Mouse (Mus musculus) embryonic facial prominence, embryonic 14.5 days (tissue): ENCODE measurements around the gene Gps2. TPM values are rescaled to one million over a fixed set of nuclear protein-coding genes. Genes with fewer than 3 reads are reported as not detected.
"Not testable (repeated sequence)": the region's sequence is repeated elsewhere in the genome, so short reads cannot be mapped to it uniquely, and the experiment has no call there.

Source experiments
- ATAC-seq: fragments of 200-750 bp; cut with Nextera tagmentation; 2 replicates; pipeline ENCODE4 v1.8.0; 2017; ENCODE audit warnings: low read depth, moderate number of reproducible peaks, moderate TSS enrichment
- DNase-seq: peaks from one replicate; pipeline ENCODE4 v3.0.0-alpha.2; 2015; ENCODE audit warnings: low spot score
- H3K27ac ChIP-seq: fragments of 300-500 bp; sonication (generic); replicated peaks from 2 replicates; pipeline ENCODE4 v1.5.1; 2014; ENCODE audit warnings: low read depth, mild to moderate bottlenecking, low read length, moderate library complexity
- H3K27me3 ChIP-seq: fragments of 300-500 bp; sonication (generic); replicated peaks from 2 replicates; pipeline ENCODE4 v1.6.1; 2014; ENCODE audit warnings: low read length; ENCODE audit not compliant: control insufficient read depth, insufficient read depth
- H3K36me3 ChIP-seq: fragments of 300-500 bp; sonication (generic); 2 replicates; pipeline ENCODE4 v1.6.1; 2014; ENCODE audit warnings: low read length, mixed read lengths; ENCODE audit not compliant: control insufficient read depth, insufficient read depth
- H3K4me1 ChIP-seq: fragments of 300-500 bp; sonication (generic); 2 replicates; pipeline ENCODE4 v1.6.1; 2014; ENCODE audit warnings: antibody characterized with exemption, low read length; ENCODE audit not compliant: control insufficient read depth, insufficient read depth
- H3K4me2 ChIP-seq: fragments of 300-500 bp; sonication (generic); 2 replicates; pipeline ENCODE4 v1.6.1; 2014; ENCODE audit warnings: low read depth, mild to moderate bottlenecking, low read length, moderate library complexity, mixed read lengths
- H3K4me3 ChIP-seq: fragments of 300-500 bp; sonication (generic); 2 replicates; pipeline ENCODE4 v1.5.1; 2014; ENCODE audit warnings: low read depth, mild to moderate bottlenecking, low read length
- H3K9ac ChIP-seq: fragments of 300-500 bp; sonication (generic); 2 replicates; pipeline ENCODE4 v1.6.1; 2014; ENCODE audit warnings: low read depth, mild to moderate bottlenecking, low read length, moderate library complexity, mixed read lengths
- H3K9me3 ChIP-seq: fragments of 300-500 bp; sonication (generic); 2 replicates; pipeline ENCODE4 v1.6.1; 2016; ENCODE audit warnings: low read length; ENCODE audit not compliant: control insufficient read depth
- WGBS: fragments of 180-500 bp; shearing (Covaris S2); extraction: QIAGEN DNeasy Blood & Tissue Kit; methylation state at CpG from one replicate; pipeline ENCODE4 v1.1.7; 2014; 5-methylcytosine and 5-hydroxymethylcytosine counted together
- polyA plus RNA-seq: library from polyadenylated mRNA; unstranded; fragments of >200 nt; fragmentation: Nextera tagmentation; extraction: Ambion mirVana; gene quantifications from 2 replicates; pipeline ENCODE4 v1.2.1, GENCODE M21; 2014

The Gps2 gene
- polyA plus RNA-seq, 1 experiment from 2014 or later: 55.0 TPM

- H3K27me3 ChIP-seq: no peaks in the 10 kb centered on the region
- 3% methylated on average over 12 of the region's 12 CpGs for WGBS
Measured at GRCm38 (mm10) chr11:69922012-69922756, 8.5 kb downstream of the Gps2 start.

GRCm38 (mm10) chr11:69922796-69923195 is 9.1 kb downstream of the Gps2 start:
- Histone ChIP-seq H3K4me1 (peaks cover 13% of the 10 kb centered on the region), H3K4me3 (no peak overlapping the region), H3K27ac (peak overlapping the region; percentile 98), H3K4me2 (no peak overlapping the region), H3K9ac (no peak overlapping the region), H3K36me3 (peaks cover 17% of the 10 kb centered on the region), H3K27me3 (no peaks in the 10 kb centered on the region), H3K9me3 (no peaks in the 10 kb centered on the region)
- no peak for DNase-seq
- WGBS: 62% methylated on average over 3 of the region's 3 CpGs
- ATAC-seq: no peak

More at GRCm38 (mm10) chr11:69922012-69922756, 8.5 kb downstream of the Gps2 start:
- peak overlapping the region; percentile 75 for H3K9ac ChIP-seq
- DNase-seq (no peak), ATAC-seq (no peak; the same call in 1 of the 2 replicates)
- peak overlapping the region; percentile 98 for H3K27ac ChIP-seq
- H3K4me3 ChIP-seq: peak overlapping the region; percentile 94
- no peaks in the 10 kb centered on the region for H3K9me3 ChIP-seq
- H3K36me3 ChIP-seq: peaks cover 23% of the 10 kb centered on the region
- peaks cover 13% of the 10 kb centered on the region for H3K4me1 ChIP-seq
- peak overlapping the region; percentile 70 for H3K4me2 ChIP-seq

GRCm38 (mm10) chr11:69927501-69927900 is 13.8 kb downstream of the Gps2 start:
- Histone ChIP-seq H3K36me3 (no peaks in the 10 kb centered on the region), H3K4me2 (no peak overlapping the region), H3K4me1 (peaks cover 3% of the 10 kb centered on the region; the same call in 1 of the 2 replicates), H3K27me3 (no peaks in the 10 kb centered on the region), H3K27ac (no peak overlapping the region), H3K4me3 (no peak overlapping the region), H3K9ac (no peak overlapping the region), H3K9me3 (no peaks in the 10 kb centered on the region)
- WGBS: 94% methylated on average over 2 of the region's 2 CpGs
- DNase-seq (no peak), ATAC-seq (no peak)

GRCm38 (mm10) chr11:69929712-69930111 is 16.0 kb downstream of the Gps2 start:
- 74% methylated on average over 4 of the region's 4 CpGs for WGBS
- no peak overlapping the region for H3K4me2 ChIP-seq

GRCm38 (mm10) chr11:69930176-69930575 is 16.5 kb downstream of the Gps2 start:
- not testable (repeated sequence) for H3K9ac ChIP-seq, H3K27me3 ChIP-seq, H3K4me2 ChIP-seq, DNase-seq, H3K36me3 ChIP-seq, H3K27ac ChIP-seq, H3K4me1 ChIP-seq, ATAC-seq, H3K4me3 ChIP-seq, H3K9me3 ChIP-seq
- WGBS: 84% methylated on average over 8 of the region's 8 CpGs

More at GRCm38 (mm10) chr11:69929712-69930111, 16.0 kb downstream of the Gps2 start:
- Histone ChIP-seq H3K9ac (no peak overlapping the region), H3K27me3 (no peaks in the 10 kb centered on the region), H3K36me3 (no peaks in the 10 kb centered on the region), H3K27ac (no peak overlapping the region), H3K4me3 (no peak overlapping the region), H3K4me1 (no peaks in the 10 kb centered on the region), H3K9me3 (no peaks in the 10 kb centered on the region)
- DNase-seq (no peak), ATAC-seq (no peak)

GRCm38 (mm10) chr11:69930967-69931537 is 17.4 kb downstream of the Gps2 start:
- Histone ChIP-seq H3K27me3 (no peaks in the 10 kb centered on the region), H3K4me3 (no peak overlapping the region), H3K9ac (no peak overlapping the region), H3K4me2 (no peak overlapping the region), H3K4me1 (peaks cover 3% of the 10 kb centered on the region; the same call in 1 of the 2 replicates), H3K36me3 (no peaks in the 10 kb centered on the region), H3K9me3 (no peaks in the 10 kb centered on the region), H3K27ac (no peak overlapping the region)
- 58% methylated on average over 3 of the region's 3 CpGs for WGBS
- no peak for ATAC-seq
- no peak for DNase-seq

- Histone ChIP-seq H3K9ac (no peak overlapping the region; the same call in 1 of the 2 replicates), H3K36me3 (no peaks in the 10 kb centered on the region), H3K4me3 (no peak overlapping the region), H3K4me2 (no peak overlapping the region), H3K27ac (no peak overlapping the region), H3K9me3 (no peaks in the 10 kb centered on the region), H3K27me3 (no peaks in the 10 kb centered on the region; the same call in 1 of the 2 replicates), H3K4me1 (peaks cover 10% of the 10 kb centered on the region)
- no peak for ATAC-seq
- 71% methylated on average over 8 of the region's 8 CpGs for WGBS
- no peak for DNase-seq
Measured at GRCm38 (mm10) chr11:69931769-69932168, 18.1 kb downstream of the Gps2 start.

- 45% methylated on average over 3 of the region's 3 CpGs for WGBS
- H3K4me3 ChIP-seq: no peak overlapping the region
- ATAC-seq: no peak
- no peaks in the 10 kb centered on the region; the same call in none of the 2 replicates for H3K27me3 ChIP-seq
- H3K9ac ChIP-seq: no peak overlapping the region
- H3K4me1 ChIP-seq: peaks cover 15% of the 10 kb centered on the region
- H3K4me2 ChIP-seq: no peak overlapping the region
- no peak overlapping the region for H3K27ac ChIP-seq
- no peaks in the 10 kb centered on the region for H3K9me3 ChIP-seq
- no peaks in the 10 kb centered on the region for H3K36me3 ChIP-seq
- DNase-seq: no peak
Measured at GRCm38 (mm10) chr11:69932254-69932653, 18.6 kb downstream of the Gps2 start.
